Mouse (Mus musculus) cerebellum, postnatal 25 days (tissue): ENCODE results near the gene Med25.

Experiments used
- DNase-seq, 2 experiments: peaks; one replicate each; pipeline ENCODE4 v3.0.0; 2021; ENCODE audit warnings: mixed read lengths in 2 of 2

Gene Med25

DNA sequence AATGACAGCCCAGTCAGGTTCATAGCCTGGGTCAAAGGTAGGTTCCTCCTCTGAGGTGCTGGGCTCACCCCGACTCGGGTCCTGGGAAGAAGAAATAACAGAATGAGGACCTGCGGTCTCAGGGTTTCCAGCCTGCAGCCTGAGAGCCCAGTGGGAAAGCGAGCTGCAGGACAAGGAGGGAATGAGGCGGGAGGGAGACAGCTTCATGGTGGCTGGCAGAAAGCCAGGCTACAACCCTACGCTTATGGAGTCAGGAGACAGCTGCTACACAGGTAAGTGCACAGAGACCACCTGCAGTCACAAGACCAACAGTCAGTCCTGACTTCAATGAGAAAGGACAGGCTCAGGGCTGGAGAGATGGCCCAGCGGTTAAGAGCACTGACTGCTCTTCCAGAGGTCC lies 45.7 kb downstream of the Med25 start:
- DNase-seq: peak in 1 of 2 experiments; percentile 47

DNA sequence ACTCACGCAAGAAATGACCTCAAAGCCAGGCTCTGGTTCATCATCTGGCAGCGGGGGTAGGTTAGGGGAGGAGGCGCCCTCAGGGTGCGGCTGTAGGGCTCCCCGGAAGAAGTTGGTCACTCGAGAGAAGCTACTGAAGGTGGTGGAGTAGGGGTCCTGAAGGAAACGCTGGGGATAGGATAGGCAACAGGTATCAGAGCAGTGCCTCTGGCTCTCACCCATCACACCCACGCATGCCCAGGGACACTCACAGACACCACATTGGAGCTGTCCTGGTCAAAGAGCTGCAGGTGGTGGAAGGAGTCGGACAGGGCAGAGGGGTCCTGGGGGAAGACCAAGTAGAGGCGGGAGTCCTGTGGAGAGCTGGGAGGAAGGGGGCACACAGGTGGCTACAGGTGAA lies 47.5 kb downstream of the Med25 start:
- peak in 1 of 2 experiments; percentile 15 for DNase-seq

DNA sequence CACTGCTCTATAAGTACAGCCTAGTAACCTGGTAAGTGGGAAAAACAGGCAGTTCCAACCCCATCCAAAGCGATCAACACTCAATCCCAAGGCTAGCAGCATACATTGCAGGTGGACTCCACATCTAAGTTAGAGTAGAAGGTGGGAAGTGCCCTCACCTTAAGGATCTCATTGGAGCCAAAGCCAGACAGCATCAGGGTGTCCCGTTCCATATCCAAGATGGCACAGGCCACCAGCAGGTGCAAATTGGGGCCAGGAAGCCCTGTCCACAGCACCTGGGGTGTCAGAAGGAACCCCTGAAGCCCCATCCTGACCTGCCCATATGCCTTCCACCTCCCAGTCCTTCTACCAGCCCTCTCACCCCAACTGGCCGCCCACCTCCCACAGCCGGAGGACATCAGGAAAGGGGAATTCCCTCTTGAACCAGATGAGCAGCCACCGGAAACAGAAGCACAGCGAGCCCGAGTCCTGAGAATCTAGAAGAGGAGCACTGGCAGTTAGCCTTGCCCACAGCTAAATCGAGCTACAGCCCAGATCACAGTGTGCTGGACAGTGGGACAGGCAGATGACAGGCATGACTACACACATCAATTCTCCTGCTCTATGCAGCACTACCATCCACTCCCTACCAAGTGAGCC lies 50.6 kb downstream of the Med25 start:
- DNase-seq: peak in 1 of 2 experiments; percentile 8

DNA sequence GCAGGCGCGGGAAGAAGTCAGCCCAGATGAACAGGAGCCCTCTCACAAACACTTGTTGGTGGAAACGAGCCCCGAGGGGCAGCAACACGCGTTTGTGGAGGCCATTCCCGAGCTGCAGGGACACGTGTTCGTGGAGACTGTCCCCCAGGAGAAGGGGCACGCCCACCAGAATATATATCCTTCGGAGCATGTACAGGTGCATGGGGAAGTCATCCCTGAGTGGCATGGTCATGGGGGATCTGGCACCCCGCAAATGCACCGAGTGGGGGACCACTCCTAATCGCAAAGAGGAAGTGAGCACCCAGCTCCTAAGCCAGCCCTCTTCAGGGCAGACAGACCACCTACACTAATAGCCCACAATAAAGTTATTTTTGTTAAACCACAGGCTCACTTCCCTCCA lies 52.1 kb downstream of the Med25 start:
- DNase-seq: peak in 1 of 2 experiments; percentile 17

DNA sequence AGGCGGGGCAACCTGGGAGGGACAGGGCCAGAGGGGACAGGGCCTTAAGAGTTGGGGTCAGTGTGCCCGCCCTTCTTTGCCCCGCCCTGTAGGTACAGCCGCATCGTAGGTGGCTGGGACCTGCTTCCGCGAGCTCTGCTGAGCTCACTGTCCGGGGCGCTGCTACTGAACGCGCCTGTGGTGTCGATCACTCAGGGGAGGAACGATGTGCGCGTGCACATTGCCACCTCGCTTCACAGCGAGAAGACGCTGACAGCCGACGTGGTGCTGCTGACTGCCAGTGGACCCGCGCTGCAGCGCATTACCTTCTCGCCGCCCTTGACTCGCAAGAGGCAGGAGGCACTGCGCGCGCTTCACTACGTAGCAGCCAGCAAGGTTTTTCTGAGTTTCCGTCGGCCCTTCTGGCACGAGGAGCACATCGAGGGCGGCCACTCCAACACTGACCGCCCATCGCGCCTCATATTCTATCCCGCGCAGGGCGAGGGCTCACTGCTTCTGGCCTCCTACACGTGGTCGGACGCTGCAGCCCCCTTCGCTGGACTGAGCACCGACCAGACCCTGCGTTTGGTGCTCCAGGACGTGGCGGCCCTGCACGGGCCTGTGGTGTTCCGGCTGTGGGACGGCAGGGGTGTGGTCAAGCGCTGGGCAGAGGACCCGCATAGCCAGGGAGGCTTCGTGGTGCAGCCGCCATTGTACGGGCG lies 52.9 kb downstream of the Med25 start:
- DNase-seq: peak; percentile 54 to 58

DNA sequence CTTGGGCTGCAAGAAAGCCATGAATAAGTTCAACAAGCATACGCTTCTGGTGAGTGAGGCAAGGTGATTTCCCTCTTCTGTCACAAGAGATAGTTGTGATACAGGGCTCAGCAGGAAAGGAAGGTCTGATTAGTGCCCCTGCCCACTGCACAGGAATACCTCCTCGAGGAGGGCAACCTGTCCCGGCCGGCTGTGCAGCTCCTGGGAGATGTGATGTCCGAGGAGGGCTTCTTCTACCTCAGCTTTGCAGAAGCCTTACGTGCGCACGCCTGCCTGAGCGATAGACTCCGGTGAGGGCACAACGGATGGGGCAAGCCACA lies 53.4 kb downstream of the Med25 start:
- no peak for DNase-seq

DNA sequence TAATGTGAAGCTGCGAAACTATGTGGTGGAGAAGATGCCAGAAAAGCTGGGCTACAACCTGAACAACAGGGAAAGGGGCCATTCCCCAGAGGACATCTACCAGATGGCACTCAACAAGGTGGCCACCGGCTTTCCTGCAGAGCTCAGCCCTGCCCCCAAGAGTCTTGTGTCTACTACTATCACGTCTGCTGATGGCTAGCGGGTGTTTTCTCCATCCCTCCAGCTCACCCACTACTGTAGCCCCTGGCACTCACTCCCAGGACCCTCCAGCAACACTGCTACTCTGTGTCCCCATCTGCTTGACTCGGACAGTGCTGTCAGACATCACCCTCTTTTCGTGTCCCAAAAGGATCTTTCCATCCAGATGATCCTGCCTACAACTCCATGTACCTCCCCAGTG lies 54.4 kb downstream of the Med25 start:
- peak in 1 of 2 experiments; percentile 13 for DNase-seq

DNA sequence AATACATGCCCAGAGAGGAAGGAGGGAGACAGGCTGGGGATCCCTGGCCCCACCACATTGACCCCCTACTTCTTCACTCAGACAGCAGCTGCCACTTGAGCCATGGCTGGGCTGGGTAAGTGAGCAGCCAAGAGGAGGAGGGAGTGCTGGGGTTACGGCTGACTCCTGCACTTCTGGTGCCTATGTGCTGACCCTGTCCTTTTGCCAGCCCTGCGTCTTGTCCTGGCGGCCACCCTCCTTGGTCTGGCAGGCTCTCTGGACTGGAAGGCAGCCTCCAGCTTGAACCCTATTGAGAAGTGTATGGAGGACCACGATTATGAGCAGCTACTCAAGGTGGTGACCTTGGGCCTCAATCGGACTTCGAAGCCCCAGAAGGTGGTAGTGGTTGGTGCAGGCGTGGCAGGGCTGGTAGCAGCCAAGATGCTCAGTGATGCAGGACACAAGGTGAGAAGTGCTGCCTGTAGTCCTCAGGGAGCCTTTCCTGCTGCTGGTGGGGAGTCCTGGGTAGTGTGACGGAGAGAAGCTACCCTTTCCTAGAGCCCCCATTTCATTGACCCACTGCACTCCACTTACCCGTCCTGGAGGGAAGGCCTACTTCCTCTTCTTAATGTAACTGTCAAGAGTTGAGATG lies 56.0 kb downstream of the Med25 start:
- DNase-seq: peak in 1 of 2 experiments; percentile 11

DNA sequence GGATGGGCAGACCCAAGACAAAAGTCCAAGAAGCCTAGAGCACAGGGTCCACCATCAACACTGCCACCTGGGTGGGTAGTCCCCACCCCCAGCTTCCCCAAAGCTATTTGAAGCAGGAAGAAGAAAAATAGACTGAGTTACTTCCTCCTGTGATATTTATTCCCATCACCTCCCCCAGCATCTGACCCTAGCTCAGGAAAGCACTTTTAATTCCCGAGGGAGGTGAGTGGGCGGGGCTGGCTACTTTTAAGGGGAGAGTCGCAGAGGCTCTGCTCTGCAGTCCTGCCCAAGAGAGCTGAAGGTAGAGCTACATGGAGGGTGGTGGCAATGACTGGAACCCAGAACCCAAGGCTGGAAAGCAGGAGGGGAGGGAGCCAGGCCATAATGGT lies 56.5 kb downstream of the Med25 start:
- no peak for DNase-seq

DNA sequence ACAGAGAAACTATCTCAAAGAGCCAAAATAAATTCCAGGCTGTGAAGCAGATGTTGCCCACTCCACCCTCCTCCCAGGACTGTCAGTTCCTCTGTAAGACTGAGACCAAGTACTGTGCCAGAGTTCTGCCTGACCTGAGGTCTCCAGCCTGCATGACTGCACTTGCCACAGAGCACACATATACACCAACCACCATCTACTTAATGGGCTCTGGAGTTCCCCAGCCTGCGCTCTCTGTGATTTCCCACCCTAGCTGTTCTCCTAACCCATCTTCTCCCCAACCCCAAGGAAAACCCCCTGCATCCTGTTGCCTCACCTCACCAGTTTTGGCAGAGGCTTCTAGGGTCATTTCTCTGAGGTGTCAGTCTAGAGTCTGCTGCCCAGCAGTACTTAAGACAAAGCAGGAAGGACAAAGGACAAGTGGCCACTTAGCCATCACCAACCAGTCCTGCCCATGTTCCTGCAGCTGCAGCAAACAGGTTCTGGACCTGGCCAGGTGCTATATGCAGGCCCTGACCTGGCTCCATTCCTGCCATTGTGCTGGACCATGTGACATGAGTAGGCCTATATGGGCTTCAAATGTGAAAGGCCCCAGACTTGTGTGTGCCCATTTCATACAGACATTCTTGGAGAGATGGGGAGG lies 57.0 kb downstream of the Med25 start:
- DNase-seq: no peak

DNA sequence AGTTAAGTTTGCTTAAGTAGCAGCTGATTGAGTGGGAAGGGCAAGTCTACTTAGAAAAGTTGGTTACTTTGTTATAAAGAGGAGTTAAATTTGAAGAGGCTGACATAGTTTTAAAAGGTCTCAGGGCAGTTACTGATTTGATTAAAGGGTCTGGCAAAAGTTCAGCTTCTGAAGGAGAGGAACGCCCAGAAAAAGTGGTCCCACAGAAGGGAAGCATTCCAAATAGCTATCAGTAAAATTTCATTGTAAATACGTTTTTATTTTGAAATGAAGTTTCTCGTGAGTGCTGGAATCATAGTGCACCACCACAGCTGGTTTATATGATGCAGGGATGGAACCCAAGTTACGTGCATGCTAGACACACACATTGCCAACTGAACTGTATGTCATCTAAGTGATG lies 59.7 kb downstream of the Med25 start:
- DNase-seq: no peak

DNA sequence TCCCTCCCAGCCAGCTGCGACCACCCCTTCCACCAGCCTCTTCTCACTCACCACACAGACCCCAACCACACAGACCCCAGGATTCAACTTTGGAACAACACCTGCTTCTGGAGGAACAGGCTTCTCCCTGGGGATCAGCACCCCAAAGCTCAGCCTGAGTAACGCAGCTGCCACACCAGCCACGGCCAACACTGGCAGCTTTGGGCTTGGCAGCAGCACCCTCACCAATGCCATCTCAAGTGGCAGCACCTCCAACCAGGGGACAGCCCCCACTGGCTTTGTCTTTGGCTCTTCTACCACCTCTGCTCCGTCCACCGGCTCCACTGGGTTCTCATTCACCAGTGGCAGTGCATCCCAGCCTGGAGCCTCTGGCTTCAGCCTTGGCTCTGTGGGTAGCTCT lies 63.8 kb downstream of the Med25 start:
- no peak for DNase-seq

DNA sequence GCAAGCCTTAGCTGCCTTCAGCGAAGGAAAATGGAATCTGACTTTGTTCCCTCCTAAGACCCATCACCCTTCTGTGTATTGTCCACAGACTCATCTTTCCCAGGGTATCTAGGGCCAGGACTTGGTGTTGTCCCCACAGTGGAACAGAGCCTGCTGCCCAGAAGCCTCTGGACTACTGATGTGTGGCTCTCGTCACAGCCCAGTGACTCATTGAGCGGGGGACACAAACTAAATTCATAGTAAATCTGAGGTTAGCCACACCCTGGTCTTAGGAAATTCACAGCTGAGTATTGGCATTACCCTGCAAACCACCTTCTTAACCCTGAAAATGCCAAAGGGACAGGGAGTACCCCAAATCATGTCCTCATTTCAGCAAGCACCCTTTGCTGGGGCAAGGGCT lies 65.7 kb downstream of the Med25 start:
- DNase-seq: no peak
